17 mouse cellular contexts compared by ENCODE assay signal in genomic region chr13:7785252-7785651, GRCm38 (mm10).
"Had no signal": no experiment of that assay in that cellular context is flagged by ENCODE, and none has a peak within 500 bp of the region (broad histone marks: within the 10 kb centered on the region; RNA-seq: fewer than 3 reads in every experiment).

No protein-coding gene starts in this region.

- H3K36me3 ChIP-seq: midbrain, embryonic 13.5 days; midbrain, embryonic 15.5 days; neural tube, embryonic 12.5 days had no signal

- H3K4me3 ChIP-seq: megakaryocyte, embryonic 14.5 days; midbrain, embryonic 13.5 days; midbrain, embryonic 15.5 days; neural tube, embryonic 12.5 days had no signal

- ATAC-seq: midbrain, embryonic 13.5 days; midbrain, embryonic 15.5 days had no signal

- H3K27me3 ChIP-seq: megakaryocyte, embryonic 14.5 days; midbrain, embryonic 13.5 days; midbrain, embryonic 15.5 days; neural tube, embryonic 12.5 days had no signal

- H3K9me3 ChIP-seq: megakaryocyte, embryonic 14.5 days; midbrain, embryonic 13.5 days; midbrain, embryonic 15.5 days; neural tube, embryonic 12.5 days had no signal

- H3K4me1 ChIP-seq: megakaryocyte, embryonic 14.5 days; midbrain, embryonic 13.5 days; midbrain, embryonic 15.5 days; neural tube, embryonic 12.5 days had no signal

- H3K9ac ChIP-seq: lung, embryonic 14.5 days; midbrain, embryonic 13.5 days; midbrain, embryonic 15.5 days; neural tube, embryonic 12.5 days had no signal

- H3K27ac ChIP-seq: macrophage; midbrain, embryonic 13.5 days; midbrain, embryonic 15.5 days; neural tube, embryonic 12.5 days had no signal

- H3K4me2 ChIP-seq: lung, embryonic 14.5 days; midbrain, embryonic 11.5 days; midbrain, embryonic 13.5 days; midbrain, embryonic 15.5 days; neural tube, embryonic 12.5 days had no signal

- DNase-seq: lung, adult 18-20 months; lung, embryonic 14.5 days; lung, postnatal 10 days; retina, postnatal 1 day; right cerebral cortex, adult 18-20 months; right cerebral cortex, postnatal 25 days; right cerebral cortex, postnatal 4 days; spleen, adult 18-20 months; thymus, adult 18-20 months; thymus, postnatal 25 days; thymus, postnatal 4 days had no signal
